Mouse (Mus musculus) heart, embryonic 16.5 days (tissue): ENCODE measurements at regions not wholly inside any gene's neighbourhood (a gene's known extent, or its start where the extent isn't known, plus 50 kb on each side); places are given as distances from the start of the nearest gene placed in this dataset.

Experiments used
- ATAC-seq: fragments of 200-750 bp; cut with Nextera tagmentation; replicated peaks from 2 replicates; pipeline ENCODE4 v1.8.0; 2017; ENCODE audit warnings: moderate number of reproducible peaks; ENCODE audit not compliant: insufficient read depth, low FRiP score; ENCODE audit errors: extremely low read depth
- H3K27ac ChIP-seq: fragments of 300-500 bp; sonication (generic); 2 replicates; pipeline ENCODE4 v1.5.1; 2014; ENCODE audit warnings: mild to moderate bottlenecking, low read length, control low read depth, moderate library complexity
- H3K27me3 ChIP-seq: fragments of 300-500 bp; sonication (generic); 2 replicates; pipeline ENCODE4 v1.6.1; 2014; ENCODE audit warnings: low read length, mixed read lengths; ENCODE audit not compliant: control insufficient read depth, insufficient read depth
- H3K36me3 ChIP-seq: fragments of 300-500 bp; sonication (generic); 2 replicates; pipeline ENCODE4 v1.6.1; 2014; ENCODE audit not compliant: control insufficient read depth, insufficient read depth
- H3K4me1 ChIP-seq: fragments of 300-500 bp; sonication (generic); 2 replicates; pipeline ENCODE4 v1.6.1; 2014; ENCODE audit warnings: low read length, mixed read lengths; ENCODE audit not compliant: control insufficient read depth, insufficient read depth
- H3K4me2 ChIP-seq: fragments of 300-500 bp; sonication (generic); 2 replicates; pipeline ENCODE4 v1.6.1; 2014; ENCODE audit warnings: low read depth, mild to moderate bottlenecking, control low read depth, low read length
- H3K4me3 ChIP-seq: fragments of 300-500 bp; sonication (generic); 2 replicates; pipeline ENCODE4 v1.5.1; 2014; ENCODE audit warnings: mild to moderate bottlenecking, control low read depth, low read length
- H3K9ac ChIP-seq: fragments of 300-500 bp; sonication (generic); 2 replicates; pipeline ENCODE4 v1.6.1; 2014; ENCODE audit warnings: low read length, control low read depth
- H3K9me3 ChIP-seq: fragments of 300-500 bp; sonication (generic); replicated peaks from 2 replicates; pipeline ENCODE4 v1.6.1; 2016; ENCODE audit warnings: low read length; ENCODE audit not compliant: control insufficient read depth
- WGBS: fragments of 180-500 bp; shearing (Covaris S2); extraction: QIAGEN DNeasy Blood & Tissue Kit; methylation state at CpG from one replicate; pipeline ENCODE4 v1.1.7; 2014; 5-methylcytosine and 5-hydroxymethylcytosine counted together

DNA sequence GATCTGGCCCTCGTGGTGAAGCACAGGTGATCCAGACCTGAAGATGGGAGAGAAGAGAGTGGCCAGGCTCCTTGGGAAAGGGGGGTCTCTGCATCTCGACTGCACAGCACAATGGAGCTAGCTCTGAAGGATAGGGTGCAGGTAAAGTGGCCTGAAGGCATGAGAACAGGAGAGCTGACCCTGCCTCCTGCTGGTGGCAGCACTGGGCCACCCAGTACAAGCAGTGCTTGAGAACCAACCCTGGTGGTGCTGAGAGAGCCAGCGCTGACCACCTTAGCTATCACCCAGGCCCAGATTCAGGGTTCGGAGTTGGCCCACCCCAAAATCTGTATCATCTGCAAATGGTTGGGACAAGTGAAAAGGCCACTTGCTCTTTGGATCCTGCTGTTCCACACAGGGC, 66.2 kb downstream of the A730009L09Rik start:
- ATAC-seq = no peak
- Histone ChIP-seq H3K4me3 (no peak overlapping the region), H3K4me1 (no peaks in the 10 kb centered on the region), H3K9ac (no peak overlapping the region), H3K4me2 (no peak overlapping the region), H3K36me3 (no peaks in the 10 kb centered on the region), H3K27me3 (no peaks in the 10 kb centered on the region), H3K27ac (no peak overlapping the region), H3K9me3 (peaks cover 3% of the 10 kb centered on the region; the same call in 1 of the 2 replicates)
- WGBS = 72% methylated on average over 4 of the region's 4 CpGs

DNA sequence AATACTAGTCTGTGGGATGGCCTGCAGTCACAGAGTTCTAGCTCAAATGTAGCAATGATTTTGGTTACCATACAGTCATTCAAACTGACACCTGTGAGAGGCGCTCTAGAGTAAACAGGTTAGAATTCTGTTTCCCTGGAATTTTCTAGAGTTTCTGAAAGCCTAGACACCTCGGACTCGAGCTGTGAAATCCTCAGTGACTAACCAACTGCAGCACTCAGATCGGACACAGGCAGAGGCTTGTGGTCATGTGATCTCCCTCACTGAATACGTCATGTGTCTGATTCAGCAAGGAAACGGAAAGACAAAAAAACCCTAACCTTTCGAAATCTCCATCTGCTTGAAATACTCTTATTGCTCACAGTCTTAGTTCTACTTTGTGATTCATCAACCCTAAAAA, 68.4 kb downstream of the A730009L09Rik start:
- no peak overlapping the region for H3K27ac ChIP-seq
- peak; percentile 64; the same call in 1 of the 2 replicates for ATAC-seq

DNA sequence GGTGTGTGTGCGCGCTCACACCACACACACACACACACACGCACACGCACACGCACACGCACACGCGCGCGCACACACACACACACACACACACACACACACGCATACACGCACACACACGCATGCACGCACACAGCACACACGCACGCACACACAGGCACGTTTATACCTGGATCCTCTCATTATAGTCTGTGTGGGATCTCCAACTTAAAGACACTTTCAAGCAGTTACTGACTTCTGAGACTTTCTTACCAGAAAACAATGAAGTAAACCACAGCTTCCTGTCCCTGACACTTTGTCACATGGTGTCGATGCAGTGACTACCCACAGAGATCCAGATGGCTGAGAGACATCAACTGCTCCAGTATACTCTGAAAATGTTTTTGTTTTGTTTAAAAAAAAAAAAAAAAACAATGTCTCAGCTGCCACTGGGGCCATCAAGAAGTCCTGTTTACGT, 68.9 kb downstream of the A730009L09Rik start:
- Histone ChIP-seq H3K4me2 (no peak overlapping the region), H3K9me3 (no peaks in the 10 kb centered on the region), H3K9ac (no peak overlapping the region), H3K4me1 (no peaks in the 10 kb centered on the region), H3K27ac (no peak overlapping the region), H3K27me3 (no peaks in the 10 kb centered on the region), H3K4me3 (no peak overlapping the region), H3K36me3 (no peaks in the 10 kb centered on the region)
- 76% methylated on average over 19 of the region's 19 CpGs for WGBS
- peak; percentile 73 for ATAC-seq

More for the DNA sequence above, 68.4 kb downstream of the A730009L09Rik start:
- Histone ChIP-seq H3K36me3 (no peaks in the 10 kb centered on the region), H3K4me2 (no peak overlapping the region), H3K27me3 (no peaks in the 10 kb centered on the region), H3K4me1 (no peaks in the 10 kb centered on the region), H3K9ac (no peak overlapping the region), H3K4me3 (no peak overlapping the region), H3K9me3 (no peaks in the 10 kb centered on the region)
- WGBS = 63% methylated on average over 7 of the region's 7 CpGs

DNA sequence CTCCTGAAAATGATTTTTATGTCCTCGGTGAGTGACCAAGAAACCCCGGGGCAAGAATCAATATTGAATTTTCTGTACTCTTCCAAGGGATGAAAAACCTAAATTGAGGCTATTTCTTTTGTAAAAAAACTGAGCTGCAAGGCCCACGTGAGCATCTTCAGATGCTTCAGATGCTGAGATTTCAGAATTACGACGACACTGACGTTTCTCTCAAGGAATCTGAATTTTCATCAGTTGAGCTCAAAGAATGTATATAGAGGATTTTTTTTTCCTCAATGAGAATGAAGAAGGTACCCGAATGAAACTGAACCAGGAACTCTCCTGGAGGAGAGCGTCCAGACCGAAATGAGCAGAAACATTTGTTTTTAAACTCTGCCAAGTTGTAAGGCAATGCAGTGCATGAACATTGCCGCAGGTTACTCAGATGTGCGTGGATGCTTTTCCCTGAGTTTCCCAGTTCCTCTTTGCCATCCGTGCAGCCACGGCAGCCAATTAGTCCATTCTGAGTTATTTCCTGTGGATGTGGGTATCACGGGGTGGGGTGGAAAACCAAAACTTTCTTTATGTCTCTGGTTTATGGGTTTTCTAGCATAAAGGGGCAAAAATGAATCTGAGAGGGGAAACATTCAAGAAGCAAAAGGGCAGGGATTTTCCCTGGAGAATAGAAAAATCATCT, 69.9 kb downstream of the A730009L09Rik start:
- ATAC-seq = no peak
- Histone ChIP-seq H3K9me3 (no peaks in the 10 kb centered on the region), H3K4me2 (no peak overlapping the region), H3K27me3 (no peaks in the 10 kb centered on the region), H3K4me1 (no peaks in the 10 kb centered on the region), H3K36me3 (no peaks in the 10 kb centered on the region), H3K27ac (no peak overlapping the region), H3K9ac (no peak overlapping the region), H3K4me3 (no peak overlapping the region)
- WGBS = 78% methylated on average over 14 of the region's 14 CpGs

DNA sequence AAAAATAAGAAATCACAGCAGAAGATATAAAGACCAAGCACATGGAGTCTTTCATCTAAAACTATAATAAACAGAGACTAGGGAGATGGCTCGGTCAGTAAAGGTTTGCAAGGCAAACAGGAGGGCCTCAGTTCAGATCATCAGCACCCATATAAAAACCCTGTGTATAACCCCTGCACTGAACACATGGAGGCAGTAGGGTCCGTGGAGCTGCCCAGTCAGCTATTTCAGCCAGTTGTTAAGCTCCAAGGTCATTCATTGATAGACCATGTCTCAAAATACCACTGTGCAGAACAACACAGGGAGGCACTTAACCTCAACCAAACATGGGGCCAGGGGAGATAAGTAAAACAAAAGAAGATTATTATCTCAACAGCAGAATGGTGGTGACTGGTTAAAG, 78.1 kb downstream of the A730009L09Rik start:
- Histone ChIP-seq H3K9me3 (no peaks in the 10 kb centered on the region), H3K4me3 (no peak overlapping the region), H3K27ac (no peak overlapping the region), H3K9ac (no peak overlapping the region), H3K27me3 (no peaks in the 10 kb centered on the region), H3K4me2 (no peak overlapping the region), H3K4me1 (no peaks in the 10 kb centered on the region), H3K36me3 (no peaks in the 10 kb centered on the region)
- no peak for ATAC-seq
- WGBS = 57% methylated on average over 2 of the region's 2 CpGs

DNA sequence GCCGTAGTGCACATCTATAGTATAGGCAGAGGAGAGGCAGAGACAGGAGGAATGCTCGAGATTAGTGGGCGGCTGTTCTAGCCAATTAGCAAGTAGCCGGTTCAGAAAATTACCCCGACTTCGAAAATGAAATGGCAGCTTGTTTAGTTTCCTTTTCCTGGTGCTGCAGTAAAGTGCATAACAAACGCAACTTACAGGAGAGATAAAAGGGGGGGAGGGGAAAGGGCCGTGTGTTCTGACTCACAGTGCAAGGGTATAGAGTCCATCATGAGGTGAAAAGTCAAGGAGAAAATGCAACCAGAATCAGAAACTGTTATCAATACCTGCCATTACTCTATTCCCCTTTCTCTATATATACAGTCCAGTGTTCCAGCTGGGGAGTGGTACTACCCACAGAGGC, 88.0 kb downstream of the A730009L09Rik start:
- Histone ChIP-seq H3K27ac (no peak overlapping the region), H3K4me2 (no peak overlapping the region), H3K9ac (no peak overlapping the region), H3K9me3 (no peaks in the 10 kb centered on the region), H3K4me3 (no peak overlapping the region), H3K36me3 (no peaks in the 10 kb centered on the region), H3K4me1 (no peaks in the 10 kb centered on the region), H3K27me3 (no peaks in the 10 kb centered on the region)
- WGBS = 76% methylated on average over 8 of the region's 8 CpGs
- no peak for ATAC-seq

DNA sequence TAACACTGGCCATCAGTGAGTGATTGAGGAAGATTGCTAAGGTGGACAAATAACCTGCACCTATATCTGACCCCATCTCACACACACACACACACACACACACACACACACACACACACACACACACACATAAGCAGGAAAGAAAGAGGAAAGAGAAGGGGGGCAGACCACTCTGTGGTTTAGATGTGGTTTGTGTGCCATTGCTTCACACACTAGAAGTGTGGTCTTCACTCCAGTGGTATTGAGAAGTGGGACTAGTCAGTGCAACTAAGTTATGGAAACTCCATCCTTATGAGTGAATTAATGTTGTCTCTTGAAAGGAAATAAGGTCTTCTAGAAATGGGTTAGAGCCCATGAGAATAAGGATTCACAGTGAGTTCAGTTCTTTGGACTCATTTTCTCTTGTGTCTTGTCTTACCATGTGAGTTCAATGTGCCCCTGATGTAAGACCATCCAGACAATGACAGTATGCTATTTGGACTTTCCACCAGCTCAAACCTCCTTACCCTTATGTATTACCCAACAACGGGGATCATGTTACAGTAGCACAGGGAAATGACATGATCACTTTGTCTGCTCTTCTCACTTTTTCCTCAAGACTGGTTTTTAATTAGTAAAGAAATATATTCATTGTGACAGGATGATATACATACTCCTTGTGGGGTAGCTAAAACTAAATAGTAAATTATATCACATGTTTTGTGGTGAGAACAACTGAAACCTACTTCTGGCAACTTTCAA, 88.7 kb downstream of the A730009L09Rik start:
- Histone ChIP-seq H3K4me2 (no peak overlapping the region), H3K36me3 (no peaks in the 10 kb centered on the region), H3K9me3 (no peaks in the 10 kb centered on the region), H3K27ac (no peak overlapping the region), H3K27me3 (no peaks in the 10 kb centered on the region), H3K9ac (no peak overlapping the region), H3K4me1 (no peaks in the 10 kb centered on the region), H3K4me3 (no peak overlapping the region)
- 88% methylated on average over 1 of the region's 1 CpGs for WGBS
- no peak for ATAC-seq

DNA sequence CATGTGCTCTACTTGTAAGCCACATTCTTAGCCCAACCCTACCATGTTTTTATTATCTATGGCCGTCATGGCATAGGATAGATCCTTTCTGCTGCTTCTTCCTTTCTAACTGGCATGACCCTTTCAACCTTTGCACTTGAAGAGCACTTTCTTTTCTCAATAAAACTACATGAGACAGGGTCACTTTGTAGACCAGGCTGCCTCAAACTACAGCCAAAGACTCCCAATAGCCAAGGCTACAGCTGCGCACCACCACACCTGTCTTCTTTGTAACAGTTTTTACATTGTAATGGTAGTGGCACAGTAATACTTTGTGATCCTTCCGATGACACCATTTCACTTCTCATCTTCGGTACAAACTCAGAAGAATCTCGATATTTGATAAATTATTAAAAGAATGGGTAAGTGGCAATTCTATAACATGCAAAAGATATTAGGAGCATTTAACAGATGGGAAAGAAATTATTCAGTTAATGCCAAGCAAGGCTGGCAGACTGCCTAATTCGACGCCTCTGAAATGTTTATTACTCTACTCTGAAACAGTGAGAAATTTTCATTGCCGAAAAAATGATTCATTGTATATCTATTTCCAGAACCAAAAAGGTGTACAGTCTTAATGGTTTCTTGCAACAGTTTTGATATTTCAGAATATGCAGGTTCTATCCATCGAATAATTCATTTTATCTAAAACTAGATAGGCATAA, 89.5 kb downstream of the A730009L09Rik start:
- ATAC-seq = no peak
- no peak overlapping the region for H3K27ac ChIP-seq
- no peak overlapping the region for H3K4me2 ChIP-seq
- 82% methylated on average over 9 of the region's 9 CpGs for WGBS
- no peaks in the 10 kb centered on the region for H3K36me3 ChIP-seq
- no peak overlapping the region for H3K4me3 ChIP-seq
- no peaks in the 10 kb centered on the region for H3K27me3 ChIP-seq
- H3K9ac ChIP-seq = no peak overlapping the region
- no peaks in the 10 kb centered on the region for H3K9me3 ChIP-seq
- H3K4me1 ChIP-seq = no peaks in the 10 kb centered on the region
